Mouse (Mus musculus) stomach, embryonic 14.5 days (tissue): Measurements from ENCODE around the gene Gm20532. TPM values are rescaled to one million over a fixed set of nuclear protein-coding genes. Genes with fewer than 3 reads are reported as not detected.
"Not testable (repeated sequence)": the region's sequence is repeated elsewhere in the genome, so short reads cannot be mapped to it uniquely, and the experiment has no call there.

ENCODE experiments used
- ATAC-seq: fragments of 200-750 bp; cut with Nextera tagmentation; 2 replicates; pipeline ENCODE4 v1.8.0; 2017; ENCODE audit warnings: low read depth, moderate TSS enrichment; ENCODE audit not compliant: insufficient number of reproducible peaks, insufficient read depth, low FRiP score
- H3K27ac ChIP-seq: fragments of 300-500 bp; sonication (generic); 2 replicates; pipeline ENCODE4 v1.5.1; 2014; ENCODE audit warnings: mild to moderate bottlenecking, low read length, moderate library complexity, mixed read lengths
- H3K27me3 ChIP-seq: fragments of 300-500 bp; sonication (generic); 2 replicates; pipeline ENCODE4 v1.6.1; 2014; ENCODE audit warnings: low read length, control low read depth, mixed read lengths; ENCODE audit not compliant: control insufficient read depth, insufficient read depth
- H3K36me3 ChIP-seq: fragments of 300-500 bp; sonication (generic); 2 replicates; pipeline ENCODE4 v1.6.1; 2014; ENCODE audit warnings: mild to moderate bottlenecking, control low read depth, low read length, moderate library complexity, mixed read lengths; ENCODE audit not compliant: control insufficient read depth, insufficient read depth
- H3K4me1 ChIP-seq: fragments of 300-500 bp; sonication (generic); 2 replicates; pipeline ENCODE4 v1.6.1; 2014; ENCODE audit warnings: low read length, control low read depth, mixed read lengths; ENCODE audit not compliant: control insufficient read depth, insufficient read depth
- H3K4me2 ChIP-seq: fragments of 300-500 bp; sonication (generic); replicated peaks from 2 replicates; pipeline ENCODE4 v1.6.1; 2014; ENCODE audit warnings: low read depth, low read length, control low read depth
- H3K4me3 ChIP-seq: fragments of 300-500 bp; sonication (generic); 2 replicates; pipeline ENCODE4 v1.5.1; 2014; ENCODE audit warnings: low read depth, low read length, control low read depth
- H3K9ac ChIP-seq: fragments of 300-500 bp; sonication (generic); replicated peaks from 2 replicates; pipeline ENCODE4 v1.6.1; 2014; ENCODE audit warnings: low read depth, mild to moderate bottlenecking, control low read depth, low read length, moderate library complexity, mixed read lengths
- H3K9me3 ChIP-seq: fragments of 300-500 bp; sonication (generic); 2 replicates; pipeline ENCODE4 v1.6.1; 2016; ENCODE audit warnings: low read depth, low read length, control low read depth; ENCODE audit not compliant: control insufficient read depth
- WGBS: fragments of 180-500 bp; shearing (Covaris S2); extraction: QIAGEN DNeasy Blood & Tissue Kit; methylation state at CpG from one replicate; pipeline ENCODE4 v1.1.7; 2014; 5-methylcytosine and 5-hydroxymethylcytosine counted together
- microRNA counts: library from miRNA; unstranded; fragments of <30 nt; microRNA quantifications from one replicate; lab custom pipeline; 2016
- microRNA-seq: library from miRNA; unstranded; fragments of <30 nt; microRNA quantifications from one replicate; pipeline ENCODE4, GENCODE M21; 2016
- polyA plus RNA-seq: library from polyadenylated mRNA; unstranded; fragments of >200 nt; fragmentation: Nextera tagmentation; extraction: Ambion mirVana; gene quantifications from 2 replicates; pipeline ENCODE4 v1.2.1, GENCODE M21; 2014

Gene Gm20532
- polyA plus RNA-seq, 1 experiment from 2014 or later: not detected

- no peak for ATAC-seq
- H3K27ac ChIP-seq: no peak overlapping the region
- H3K4me2 ChIP-seq: peak overlapping the region; percentile 63
- H3K27me3 ChIP-seq: no peaks in the 10 kb centered on the region
- H3K9ac ChIP-seq: no peak overlapping the region; the same call in 1 of the 2 replicates
- peak overlapping the region; percentile 22 for H3K4me3 ChIP-seq
- no peaks in the 10 kb centered on the region for H3K9me3 ChIP-seq
- no peaks in the 10 kb centered on the region for H3K36me3 ChIP-seq
- peaks cover 3% of the 10 kb centered on the region; the same call in 1 of the 2 replicates for H3K4me1 ChIP-seq
- 43% methylated on average over 29 of the region's 29 CpGs for WGBS
These were observed 75.5 kb downstream of the Gm20532 start for GRCm38 (mm10) chr2:26661768-26662508.

- no peaks in the 10 kb centered on the region for H3K9me3 ChIP-seq
- H3K27ac ChIP-seq: no peak overlapping the region
- no peaks in the 10 kb centered on the region for H3K36me3 ChIP-seq
- no peaks in the 10 kb centered on the region for H3K27me3 ChIP-seq
- H3K4me3 ChIP-seq: no peak overlapping the region
- 74% methylated on average over 13 of the region's 13 CpGs for WGBS
- no peak overlapping the region for H3K9ac ChIP-seq
- H3K4me1 ChIP-seq: peaks cover 3% of the 10 kb centered on the region; the same call in 1 of the 2 replicates
- H3K4me2 ChIP-seq: no peak overlapping the region
- ATAC-seq: no peak
These were observed 76.1 kb downstream of the Gm20532 start for GRCm38 (mm10) chr2:26662509-26662882.

- Histone ChIP-seq H3K4me1 (peaks cover 3% of the 10 kb centered on the region; the same call in 1 of the 2 replicates), H3K9me3 (no peaks in the 10 kb centered on the region), H3K36me3 (no peaks in the 10 kb centered on the region), H3K27me3 (no peaks in the 10 kb centered on the region), H3K4me3 (no peak overlapping the region), H3K9ac (no peak overlapping the region), H3K4me2 (no peak overlapping the region), H3K27ac (no peak overlapping the region)
- WGBS: 73% methylated on average over 10 of the region's 10 CpGs
- ATAC-seq: no peak
These were observed 76.7 kb downstream of the Gm20532 start for GRCm38 (mm10) chr2:26663112-26663511.

- H3K9ac ChIP-seq, H3K36me3 ChIP-seq, H3K9me3 ChIP-seq, H3K4me1 ChIP-seq, H3K4me2 ChIP-seq, H3K4me3 ChIP-seq, H3K27me3 ChIP-seq, ATAC-seq, H3K27ac ChIP-seq: not testable (repeated sequence)
- WGBS: 72% methylated on average over 1 of the region's 1 CpGs
These were observed 77.1 kb downstream of the Gm20532 start for GRCm38 (mm10) chr2:26663551-26663950.

GRCm38 (mm10) chr2:26668746-26669145, 82.3 kb downstream of the Gm20532 start:
- ATAC-seq: no peak
- no peak overlapping the region for H3K4me3 ChIP-seq
- no peaks in the 10 kb centered on the region for H3K27me3 ChIP-seq

GRCm38 (mm10) chr2:26671182-26671581, 84.7 kb downstream of the Gm20532 start, which contains the start of gene Lcn4:
Gene Lcn4 (minus strand): TSS chr2:26671282.
- no peaks in the 10 kb centered on the region for H3K36me3 ChIP-seq
- no peak within 1 kb of the TSS for H3K9ac ChIP-seq
- H3K4me1 ChIP-seq: no peaks in the 10 kb centered on the region
- no peak within 1 kb of the TSS for H3K4me2 ChIP-seq
- no peaks in the 10 kb centered on the region for H3K27me3 ChIP-seq
- H3K9me3 ChIP-seq: no peaks in the 10 kb centered on the region
- no peak within 1 kb of the TSS for H3K4me3 ChIP-seq
- no peak for ATAC-seq
- WGBS: 90% methylated on average over 3 of the region's 3 CpGs
- no peak within 1 kb of the TSS for H3K27ac ChIP-seq

More at GRCm38 (mm10) chr2:26668746-26669145, 82.3 kb downstream of the Gm20532 start:
- no peak overlapping the region for H3K9ac ChIP-seq
- no peaks in the 10 kb centered on the region for H3K4me1 ChIP-seq
- no peaks in the 10 kb centered on the region for H3K36me3 ChIP-seq
- H3K27ac ChIP-seq: no peak overlapping the region
- no peaks in the 10 kb centered on the region for H3K9me3 ChIP-seq
- no peak overlapping the region for H3K4me2 ChIP-seq

MicroRNA genes within 50 kb of the gene (microRNA counts, 519-probe panel; counts per million panel counts)
- 4,613 counts per million, percentile 91 among the panel's probes with 10 or more counts for microRNA mmu-miR-126-3p (lab: Ali Mortazavi, UCI)
- 3,709 counts per million, percentile 74 among the panel's probes with 10 or more counts for microRNA mmu-miR-126-5p (lab: Ali Mortazavi, UCI)

Small RNAs within 50 kb of the gene (microRNA-seq; reads per million reads assigned to microRNA genes)
- gene Mir126a (not detected), gene Mir126b (not detected)

Other genes starting within 250 kb of the Gm20532 start
- gene Dnlz, start 234.5 kb upstream of the Gm20532 start, polyA plus RNA-seq: 25.6 and 27.6 TPM in 2 replicates
- gene Card9, start 225.7 kb upstream of the Gm20532 start, polyA plus RNA-seq: 0.51 and 0.88 TPM in 2 replicates
- gene Snapc4, start 206.0 kb upstream of the Gm20532 start, polyA plus RNA-seq: 29.4 and 32.2 TPM in 2 replicates
- gene Entr1, start 197.3 kb upstream of the Gm20532 start, polyA plus RNA-seq: 102 and 117 TPM in 2 replicates
- gene Pmpca, start 197.3 kb upstream of the Gm20532 start, polyA plus RNA-seq: 83.2 and 86.5 TPM in 2 replicates
- gene Inpp5e, start 177.4 kb upstream of the Gm20532 start, polyA plus RNA-seq: 20.0 and 24.0 TPM in 2 replicates
- 33.4 and 37.7 TPM in 2 replicates for gene Sec16a, start 141.4 kb upstream of the Gm20532 start, polyA plus RNA-seq
- gene Notch1, start 70.0 kb upstream of the Gm20532 start, polyA plus RNA-seq: 29.5 and 31.7 TPM in 2 replicates
- gene Egfl7, start 6.6 kb upstream of the Gm20532 start, polyA plus RNA-seq: 113 and 120 TPM in 2 replicates
- 43.7 and 44.8 TPM in 2 replicates for gene Agpat2, start 17.8 kb downstream of the Gm20532 start, polyA plus RNA-seq
- 37.7 and 38.5 TPM in 2 replicates for gene Fam69b, start 41.8 kb downstream of the Gm20532 start, polyA plus RNA-seq
- gene Lcn4, start 84.6 kb downstream of the Gm20532 start, polyA plus RNA-seq: not detected in 2 replicates